Mouse (Mus musculus): Measurements from ENCODE around the gene Epop. TPM values are rescaled to one million over a fixed set of nuclear protein-coding genes. Genes with fewer than 3 reads are reported as not detected.

The Epop gene
- under 1 TPM; 0.39 to 0.92 (median 0.75) TPM for total RNA-seq (2022)

DNA sequence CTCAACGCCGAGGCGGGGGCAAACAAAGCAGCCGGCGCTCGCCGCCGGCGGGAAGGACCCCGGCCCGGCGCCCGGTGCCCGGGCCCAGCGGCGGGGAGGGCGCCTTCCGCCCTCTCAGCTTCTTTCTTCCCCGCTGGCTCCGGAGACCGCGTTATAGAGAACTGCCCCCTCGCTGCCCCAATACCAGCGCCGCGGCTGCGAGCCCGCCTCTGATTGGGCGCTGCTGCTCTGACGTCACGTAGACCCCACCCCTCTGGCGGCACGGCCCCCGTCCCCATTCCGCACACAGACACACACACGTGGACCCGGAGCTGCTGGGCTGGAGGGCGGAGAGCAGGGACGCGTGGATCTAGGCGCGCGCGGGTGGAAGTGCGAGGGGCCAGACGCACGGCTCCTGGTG lies at the start of gene Epop:
Gene Epop, minus strand, starts transcription at position 127 of the 400 bp plus-strand sequence.
- DNase-seq (ENCODE audit: low spot score in 2 of 2), result peak; percentile 65 to 79

DNA sequence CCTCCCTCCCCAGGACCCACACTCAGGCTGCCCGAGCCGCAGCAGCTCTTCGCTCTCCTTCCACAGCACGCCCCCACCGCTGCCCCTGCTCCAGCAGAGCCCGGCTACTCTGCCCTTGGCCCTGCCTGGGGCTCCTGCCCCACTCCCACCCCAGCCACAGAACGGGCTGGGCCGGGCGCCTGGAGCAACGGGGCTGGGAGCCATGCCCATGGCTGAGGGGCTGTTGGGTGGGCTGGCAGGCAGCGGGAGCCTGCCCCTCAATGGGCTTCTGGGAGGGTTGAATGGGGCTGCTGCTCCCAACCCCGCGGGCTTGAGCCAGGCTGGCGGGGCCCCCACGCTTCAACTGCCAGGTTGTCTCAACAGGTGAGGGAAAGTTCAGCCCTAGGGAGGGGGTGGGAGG lies 48.8 kb upstream of the Epop start:
- no peak for DNase-seq (ENCODE audit: low spot score in 2 of 2)

DNA sequence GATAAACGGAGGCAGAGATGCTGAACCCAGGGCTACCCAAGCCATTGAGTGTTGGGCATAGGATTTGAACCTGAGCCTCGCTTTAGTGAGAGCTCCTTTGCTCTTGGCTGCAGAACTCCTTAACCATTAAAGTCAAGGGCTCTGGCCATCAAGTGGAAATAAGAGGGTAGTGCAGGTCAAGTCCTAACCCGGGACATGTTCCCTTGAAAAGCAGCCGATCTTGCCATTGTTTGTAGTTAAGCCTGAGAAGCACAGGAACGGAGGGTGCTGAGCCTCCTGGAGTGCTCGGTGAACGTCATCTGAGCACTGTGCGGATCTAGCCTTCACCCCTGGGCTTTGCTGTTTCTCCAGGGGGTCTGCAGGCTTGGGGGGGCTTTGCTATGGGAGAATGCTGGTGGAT lies 48.3 kb upstream of the Epop start:
- no peak for DNase-seq (ENCODE audit: low spot score in 2 of 2)

DNA sequence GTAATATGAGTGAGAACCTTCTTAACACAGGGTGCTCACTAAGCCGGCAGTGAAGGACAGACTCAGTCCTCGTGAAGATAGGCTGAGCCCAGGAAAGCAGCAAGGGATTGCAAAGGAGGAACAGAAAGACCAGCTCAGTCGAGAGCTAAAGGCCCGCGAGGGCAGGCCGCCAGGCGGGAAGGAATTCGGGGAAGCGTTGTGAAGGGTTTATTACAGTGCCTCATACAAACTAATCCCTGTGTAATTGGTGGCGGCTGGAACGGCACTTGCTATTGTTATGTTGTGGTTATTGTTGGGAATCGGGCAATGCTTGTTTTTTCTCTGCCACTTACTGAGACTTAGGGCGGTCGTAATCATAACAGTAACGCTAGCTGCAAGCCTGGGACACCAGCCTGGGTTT lies 47.9 kb upstream of the Epop start:
- DNase-seq (ENCODE audit: low spot score in 2 of 2), result no peak

DNA sequence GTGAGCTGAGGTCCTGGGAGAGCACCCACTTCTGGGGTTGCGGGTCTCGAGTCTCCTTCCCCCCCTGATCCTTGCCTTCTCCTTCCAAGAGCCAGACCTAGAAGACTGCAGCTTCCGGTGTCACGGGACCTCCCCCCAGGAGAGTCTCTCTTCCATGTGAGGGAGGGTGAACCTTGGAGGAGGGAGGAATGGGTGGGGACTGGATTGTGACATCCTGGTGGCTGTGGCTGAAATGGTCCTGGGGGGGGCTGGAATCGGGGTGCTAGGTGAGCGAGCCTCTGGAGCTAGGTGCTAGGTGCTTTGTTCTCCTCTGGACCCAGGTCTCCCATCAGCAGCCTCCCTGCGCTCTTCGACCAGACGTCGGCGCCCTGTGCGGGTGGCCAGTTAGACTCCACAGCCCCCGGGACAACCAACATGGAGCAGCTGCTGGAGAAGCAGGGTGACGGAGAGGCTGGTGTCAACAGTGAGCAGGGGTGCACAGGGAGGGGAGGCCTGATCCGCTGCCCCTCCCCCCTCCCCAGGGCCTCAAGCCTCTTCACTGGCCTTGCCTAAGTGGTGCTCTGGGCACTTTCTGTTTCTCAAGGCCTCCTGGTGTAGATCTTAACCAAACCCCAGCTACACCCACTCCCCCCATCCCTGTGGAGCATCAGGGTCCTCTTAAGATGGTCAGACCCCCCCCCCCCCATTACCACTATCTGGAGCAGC lies 46.7 kb upstream of the Epop start:
- DNase-seq (ENCODE audit: low spot score in 2 of 2), result no peak

DNA sequence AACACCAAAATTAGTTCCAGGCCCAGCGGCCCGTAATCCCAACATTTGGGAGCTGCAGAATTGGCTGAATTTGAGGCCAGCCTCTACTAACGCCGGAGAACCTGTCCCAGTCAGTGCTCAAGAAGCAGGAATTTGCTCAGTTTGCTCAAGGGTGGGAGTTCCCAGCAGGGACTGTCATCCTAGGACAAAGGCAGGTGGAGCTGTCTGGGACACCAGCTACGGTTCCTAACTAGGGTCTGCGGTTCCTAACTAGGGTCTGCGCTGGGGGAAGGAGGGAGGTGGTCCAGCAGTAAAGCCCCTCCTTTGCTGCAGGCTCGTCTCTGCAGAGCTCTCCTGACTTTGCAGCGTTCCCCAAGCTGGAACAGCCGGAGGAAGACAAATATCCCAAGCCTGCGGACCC lies 43.6 kb upstream of the Epop start:
- DNase-seq (ENCODE audit: low spot score in 2 of 2), result no peak

DNA sequence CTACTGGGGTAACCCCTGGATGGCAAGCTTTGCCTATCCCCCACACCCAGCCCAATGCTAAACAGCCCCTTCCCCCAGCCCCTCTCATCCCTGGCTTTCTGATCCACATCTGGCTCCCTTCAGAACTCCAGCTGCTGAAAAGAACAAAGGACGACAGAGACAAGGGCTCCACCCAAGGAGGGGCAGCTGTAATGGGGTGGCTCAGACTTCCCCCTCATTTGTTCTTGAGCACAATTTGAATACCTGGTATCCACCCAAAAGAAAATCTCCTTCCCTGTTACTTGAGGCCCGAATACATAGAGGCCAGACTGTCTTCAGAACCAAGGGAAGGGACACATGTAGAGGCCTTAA lies 41.6 kb upstream of the Epop start:
- no peak for DNase-seq (ENCODE audit: low spot score in 2 of 2)

DNA sequence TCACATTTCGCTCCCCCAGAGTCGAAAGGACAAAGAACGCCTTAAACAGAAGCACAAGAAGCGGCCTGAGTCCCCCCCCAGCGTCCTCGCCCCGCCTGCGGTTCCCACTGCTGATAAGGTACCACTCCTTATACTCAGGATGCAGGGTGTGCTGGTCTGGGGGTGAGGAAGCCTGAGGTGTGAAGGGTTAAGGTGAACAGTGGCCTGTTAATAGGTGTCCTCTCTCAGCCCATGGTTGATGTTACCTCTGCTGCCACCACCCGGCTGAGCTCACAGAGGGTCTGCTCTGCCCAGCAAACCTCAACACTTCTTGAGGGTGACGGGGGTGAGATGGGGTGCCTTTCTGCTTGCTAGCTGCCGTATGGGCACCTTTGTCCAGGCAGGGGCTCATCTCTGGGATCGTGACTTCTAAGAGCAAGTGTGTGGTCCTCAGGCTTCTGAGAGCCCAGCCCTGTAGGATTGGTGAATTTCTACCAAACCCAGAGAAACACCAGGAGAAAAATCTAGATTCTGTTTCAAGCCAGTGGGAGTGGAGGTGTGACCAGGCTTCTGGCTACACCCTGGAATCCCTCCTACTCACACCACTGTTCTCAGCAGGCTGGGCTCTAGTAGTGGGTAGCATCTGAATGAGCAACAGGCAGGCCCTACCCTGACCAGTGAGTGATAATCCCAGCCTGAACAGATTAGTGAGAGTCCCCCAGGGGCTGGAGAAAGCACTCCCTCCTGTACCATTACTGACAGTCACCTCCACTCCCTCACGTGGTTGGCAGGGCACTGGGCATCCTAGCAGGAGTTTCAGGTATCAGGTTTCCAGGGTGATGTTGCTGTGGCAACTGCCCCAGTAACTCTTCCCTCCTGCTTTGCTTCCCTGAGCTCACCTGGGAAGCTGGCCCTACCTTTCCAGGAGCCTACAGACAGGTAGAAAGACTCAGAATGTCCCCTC lies 41.0 kb upstream of the Epop start:
- no peak for DNase-seq (ENCODE audit: low spot score in 2 of 2)

DNA sequence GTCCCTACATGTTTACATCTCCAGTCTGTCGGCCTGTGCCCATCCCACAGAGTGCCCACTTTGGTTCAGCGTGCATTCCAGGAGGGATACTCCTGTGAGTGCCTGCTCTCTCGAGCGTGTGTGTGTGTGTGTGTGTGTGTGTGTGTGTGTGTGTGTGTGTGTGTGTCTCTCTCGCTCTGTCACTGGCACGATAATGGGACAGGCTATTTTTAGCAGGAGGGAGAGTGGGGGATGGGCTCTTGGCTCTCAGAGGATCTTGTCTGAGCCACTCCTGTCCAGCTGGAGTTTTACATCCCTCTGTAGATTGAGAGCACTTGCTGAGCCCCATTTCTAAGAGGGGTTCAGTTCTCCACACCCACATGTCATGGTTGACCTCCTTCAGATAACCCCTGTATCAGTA lies 40.3 kb upstream of the Epop start:
- peak; percentile 66 to 75 for DNase-seq (ENCODE audit: low spot score in 2 of 2)

DNA sequence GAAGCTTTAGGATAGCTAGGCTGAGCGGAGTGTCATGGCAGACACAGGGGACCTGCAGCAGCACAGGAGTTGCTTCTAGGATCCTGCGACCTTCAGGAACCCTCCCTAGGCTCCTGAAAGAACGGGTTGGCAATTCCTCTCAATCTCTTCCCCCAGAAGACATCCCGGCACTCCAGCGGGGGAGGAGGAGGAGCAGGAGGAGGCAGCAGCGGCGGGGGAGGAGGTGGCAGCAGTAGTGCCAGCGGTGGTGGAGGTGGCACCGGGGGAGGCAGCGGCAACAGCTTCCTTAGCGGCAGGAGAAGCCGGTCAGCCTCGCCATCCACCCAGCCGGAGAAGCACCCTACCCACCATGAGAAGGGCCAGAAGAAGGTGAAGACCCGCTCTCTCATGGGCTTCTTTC lies 39.8 kb upstream of the Epop start:
- DNase-seq (ENCODE audit: low spot score in 2 of 2), result no peak

DNA sequence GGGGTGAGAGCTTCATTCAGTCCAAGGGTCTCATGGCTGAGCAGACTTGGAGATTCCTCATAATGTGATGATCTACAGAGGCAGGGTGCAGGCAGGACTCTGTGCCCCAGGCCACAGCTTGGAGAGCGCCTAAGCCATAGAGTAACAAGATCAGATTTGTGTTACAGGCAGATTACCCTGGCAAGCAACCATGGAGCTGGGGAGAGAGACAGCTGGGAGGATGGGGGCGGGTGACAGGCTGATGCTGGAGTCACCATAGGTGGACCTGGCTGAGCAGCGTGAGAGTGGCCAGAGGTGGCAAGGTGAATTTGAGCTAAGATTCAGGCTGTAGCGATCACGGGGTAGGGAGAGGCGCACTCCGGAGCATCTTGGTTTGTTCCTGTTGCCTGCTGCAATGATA lies 38.7 kb upstream of the Epop start:
- DNase-seq (ENCODE audit: low spot score in 2 of 2), result peak in 1 of 2 experiments; percentile 58

DNA sequence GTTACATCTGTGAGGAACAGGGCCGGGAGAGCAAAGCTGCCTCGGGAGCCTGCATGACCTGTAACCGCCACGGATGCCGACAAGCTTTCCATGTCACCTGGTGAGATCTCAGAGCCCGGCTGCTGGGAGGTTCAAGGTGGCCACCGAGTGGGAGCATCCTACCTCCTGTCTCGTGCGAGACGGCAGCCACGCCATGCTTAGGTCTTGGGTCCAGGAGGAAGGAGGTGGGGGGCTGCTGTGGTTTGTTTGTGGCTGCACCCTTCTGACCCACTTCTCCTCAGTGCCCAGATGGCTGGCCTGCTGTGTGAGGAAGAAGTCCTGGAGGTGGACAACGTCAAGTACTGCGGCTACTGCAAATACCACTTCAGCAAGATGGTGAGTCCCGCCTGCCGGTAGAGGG lies 37.3 kb upstream of the Epop start:
- DNase-seq (ENCODE audit: low spot score in 2 of 2), result no peak

DNA sequence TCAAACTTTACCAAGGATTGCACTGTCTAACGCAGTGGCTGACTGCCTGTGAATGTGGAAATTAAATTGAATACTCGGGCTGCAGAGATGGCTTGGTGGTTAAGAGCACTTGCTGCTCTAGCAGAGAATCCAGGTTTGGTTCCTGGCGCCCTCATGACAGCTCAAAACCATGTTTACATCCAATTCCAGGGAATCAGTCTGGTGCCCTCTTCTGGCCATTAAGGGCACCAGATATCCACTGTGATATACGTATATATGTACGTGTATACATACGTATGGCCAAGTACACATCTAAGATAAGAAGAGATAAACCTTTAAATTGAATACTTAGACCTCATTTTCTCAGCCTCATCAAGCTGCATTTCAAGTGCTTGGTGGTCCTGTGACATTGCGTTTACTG lies 36.7 kb upstream of the Epop start:
- DNase-seq (ENCODE audit: low spot score in 2 of 2), result no peak

DNA sequence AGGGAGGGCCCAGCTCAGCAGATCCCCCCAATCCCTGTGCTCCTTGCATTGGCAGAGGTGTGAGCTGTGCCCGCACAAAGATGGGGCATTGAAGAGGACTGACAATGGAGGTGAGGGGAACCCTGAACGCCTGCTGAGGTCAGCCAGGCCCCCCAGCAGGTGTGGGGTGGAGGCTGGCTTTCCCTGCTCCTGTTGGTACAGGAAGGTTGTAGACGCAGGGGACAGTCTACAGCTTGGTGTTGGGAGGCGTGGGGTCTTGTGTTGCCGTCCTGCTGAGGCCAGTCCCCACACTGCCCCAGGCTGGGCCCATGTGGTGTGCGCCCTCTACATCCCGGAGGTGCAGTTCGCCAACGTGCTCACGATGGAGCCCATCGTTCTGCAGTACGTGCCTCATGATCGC lies 35.9 kb upstream of the Epop start:
- no peak for DNase-seq (ENCODE audit: low spot score in 2 of 2)

DNA sequence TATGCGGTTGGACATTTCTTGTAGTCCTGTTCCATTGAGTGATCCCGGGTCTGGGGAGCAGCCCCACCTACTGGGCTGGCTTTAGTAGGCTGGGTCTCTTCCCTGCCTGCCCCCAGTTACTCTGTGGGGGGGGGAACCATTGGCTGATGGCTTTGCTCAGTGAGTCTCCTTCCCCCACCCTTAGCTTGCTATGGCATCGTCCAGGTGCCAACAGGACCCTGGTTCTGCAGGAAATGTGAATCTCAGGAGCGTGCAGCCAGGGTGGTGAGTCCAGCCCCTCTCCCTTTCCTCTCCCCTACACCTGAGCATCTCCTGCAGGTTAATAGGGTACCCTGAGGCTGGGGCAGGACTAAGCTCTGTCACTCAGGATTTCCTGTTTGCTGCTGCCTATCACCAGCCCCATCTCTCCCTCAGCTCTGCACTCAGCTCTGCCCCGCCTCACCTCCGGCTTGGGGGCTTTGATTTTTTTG lies 35.3 kb upstream of the Epop start:
- DNase-seq (ENCODE audit: low spot score in 2 of 2), result no peak

DNA sequence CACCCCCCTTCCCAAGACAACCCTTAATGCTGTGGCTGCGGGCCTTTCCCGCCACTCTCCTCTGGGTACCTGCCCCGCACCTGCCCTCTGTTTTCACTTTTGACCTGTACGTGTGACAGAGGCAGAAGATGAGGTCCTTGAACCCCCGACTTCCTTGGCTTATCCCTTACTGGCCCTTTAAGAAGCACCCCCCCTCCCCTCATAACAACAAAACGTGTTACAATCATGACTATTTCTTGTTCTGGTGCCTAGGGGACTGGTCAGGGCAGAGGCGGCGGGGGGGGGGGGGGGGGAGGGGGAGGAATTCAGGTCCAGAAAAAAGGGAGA lies 34.8 kb upstream of the Epop start:
- no peak for DNase-seq (ENCODE audit: low spot score in 2 of 2)

DNA sequence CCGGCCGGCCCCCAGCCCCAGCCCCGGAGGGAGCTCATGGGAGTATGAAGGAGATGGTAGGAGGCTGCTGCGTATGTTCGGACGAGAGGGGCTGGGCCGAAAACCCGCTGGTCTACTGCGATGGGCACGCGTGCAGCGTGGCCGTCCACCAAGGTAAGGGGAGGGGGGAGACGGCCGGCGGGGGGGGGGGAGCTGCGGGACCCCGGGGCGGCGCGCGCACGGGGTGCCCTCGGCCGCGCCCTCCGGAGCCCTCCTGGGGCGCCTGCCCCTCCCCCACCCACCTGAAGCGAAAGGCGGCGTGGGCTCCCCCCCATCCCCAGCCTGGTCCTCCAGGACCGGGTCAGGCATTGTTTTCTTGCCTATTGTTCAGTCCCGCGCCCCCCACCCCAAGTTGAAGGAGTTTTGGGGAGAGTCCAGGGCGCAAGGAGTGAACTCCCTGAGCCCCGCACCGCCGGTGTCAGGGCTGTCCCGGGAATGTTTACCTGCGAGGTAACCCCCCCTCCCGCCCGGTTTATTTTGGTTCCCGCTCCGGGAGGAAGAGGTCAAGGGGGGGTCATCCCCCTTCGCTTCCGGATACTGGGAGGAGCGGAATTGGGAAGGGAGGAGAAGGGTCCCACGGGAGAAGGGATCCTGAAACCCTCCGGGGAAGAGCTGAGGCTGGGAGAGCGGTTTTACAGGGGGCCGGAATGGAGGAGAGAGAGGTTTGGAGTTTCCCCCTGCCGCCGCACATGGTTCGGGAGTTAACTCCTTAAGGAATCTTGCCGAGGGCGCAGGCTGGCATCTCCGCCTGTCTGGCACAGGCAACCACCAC lies 34.2 kb upstream of the Epop start:
- DNase-seq (ENCODE audit: low spot score in 2 of 2), result peak in 1 of 2 experiments; percentile 49

DNA sequence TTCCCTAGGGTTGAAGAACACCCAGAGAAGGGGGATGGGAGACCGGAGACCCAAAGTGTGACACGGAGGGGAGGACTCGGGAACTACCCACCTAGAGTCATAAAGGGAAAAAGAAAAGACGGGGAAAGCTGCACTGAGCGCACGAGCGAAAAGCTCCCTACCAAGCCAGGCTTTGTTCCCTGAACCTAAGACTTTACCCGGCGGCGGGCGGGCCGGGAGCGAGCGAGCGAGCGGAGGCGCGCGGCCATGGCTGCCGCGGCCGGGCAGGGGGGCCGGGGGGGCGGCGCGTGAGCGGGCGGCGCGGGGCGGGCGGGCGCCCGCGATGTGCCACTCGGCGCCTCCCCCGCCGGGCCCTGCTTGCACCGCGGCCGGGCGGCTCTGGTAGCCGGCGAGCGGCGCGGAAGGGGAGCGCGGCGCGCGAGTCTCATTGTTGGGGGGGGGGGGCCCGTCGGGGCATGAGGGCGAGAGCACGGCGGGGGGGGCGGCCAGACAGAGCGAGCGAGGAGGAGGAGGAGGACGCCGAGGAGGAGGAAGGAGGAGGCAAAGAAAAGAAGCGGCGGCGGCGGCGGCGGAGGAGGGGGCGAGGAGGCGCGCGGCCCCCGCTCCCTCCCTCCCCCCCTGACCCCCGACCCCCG lies 33.5 kb upstream of the Epop start, which contains the start of gene Mllt6:
Gene Mllt6, plus strand, starts transcription at position 522 of the 635 bp plus-strand sequence.
- peak; percentile 67 to 70 for DNase-seq (ENCODE audit: low spot score in 2 of 2)

DNA sequence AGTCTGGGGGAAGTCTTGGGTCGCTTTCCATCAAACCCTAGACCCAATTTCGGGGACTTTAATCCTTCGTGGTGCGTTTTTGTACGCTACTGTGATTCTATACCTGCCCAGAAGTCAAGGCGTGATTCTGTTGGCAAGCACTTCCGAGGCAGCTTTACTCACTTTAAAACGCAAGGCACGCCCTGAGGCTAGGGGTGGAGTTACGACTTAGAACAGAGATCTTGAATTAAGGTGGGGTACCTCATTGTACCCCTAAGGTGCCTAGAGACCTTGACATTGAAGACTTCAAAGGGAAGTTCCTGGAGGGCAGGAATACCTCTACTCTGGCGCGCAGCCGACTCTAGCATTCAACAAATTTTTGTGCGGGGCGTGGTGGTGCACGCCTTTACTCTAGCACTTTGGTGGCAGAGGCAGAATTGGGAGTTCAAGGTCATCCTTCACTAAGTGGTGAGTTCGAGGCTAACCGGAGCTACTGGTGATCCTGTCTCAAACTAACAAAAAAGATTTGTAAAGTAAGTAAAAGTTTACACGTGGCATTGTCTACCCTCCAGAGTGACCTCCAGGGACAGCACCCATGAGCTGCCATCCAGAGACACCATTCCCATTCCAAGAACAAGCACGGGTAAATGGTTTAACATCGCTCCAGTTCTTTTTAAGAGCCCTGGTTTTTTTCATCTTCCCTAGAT lies 32.8 kb upstream of the Epop start:
- no peak for DNase-seq (ENCODE audit: low spot score in 2 of 2)

DNA sequence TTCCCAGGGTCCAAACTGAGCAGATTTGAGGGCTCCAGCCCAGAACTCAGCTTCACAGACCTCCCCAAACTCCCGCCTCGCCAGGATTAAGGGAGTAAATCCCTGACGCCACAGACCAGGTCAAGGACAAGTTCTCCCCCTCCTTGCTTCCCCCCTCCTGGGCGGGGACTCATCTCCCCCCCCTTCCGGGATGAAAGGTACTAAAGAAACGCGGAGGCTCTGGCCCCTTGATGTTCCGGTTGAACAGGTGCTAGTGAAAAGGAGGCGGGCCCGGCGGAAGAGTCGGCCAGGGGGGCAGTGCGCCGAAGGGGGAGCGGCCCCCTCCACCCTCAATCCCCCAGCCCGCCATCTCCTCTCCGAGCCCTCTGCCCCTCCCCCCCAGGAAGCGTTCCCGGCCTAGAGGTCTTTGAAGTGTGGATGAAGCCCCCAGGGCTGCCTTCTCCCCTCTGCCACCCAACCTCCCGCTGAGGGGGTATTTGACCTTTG lies 32.2 kb upstream of the Epop start:
- DNase-seq (ENCODE audit: low spot score in 2 of 2), result peak; percentile 55 to 66
